Mouse (Mus musculus) gonadal fat pad, adult 2 months (tissue): ENCODE results near the gene Gm20388. TPM values are rescaled to one million over a fixed set of nuclear protein-coding genes. Genes with fewer than 3 reads are reported as not detected.

Experiments used
- DNase-seq: peaks from one replicate; pipeline ENCODE4 v3.0.0-alpha.2; 2012; ENCODE audit warnings: low read depth
- polyA plus RNA-seq: library from polyadenylated mRNA; depleted of rRNA; stranded (reverse); fragments of >200 nt; gene quantifications from 2 replicates; pipeline ENCODE4 v1.2.3, GENCODE M21; 2012

Gm20388 gene
- polyA plus RNA-seq, 1 experiment, result 119 TPM

GRCm38 (mm10) chr8:122457171-122457570, 2546.5 kb downstream of the Gm20388 start:
- DNase-seq, result no peak

- DNase-seq, result no peak
These were observed 2548.7 kb downstream of the Gm20388 start for GRCm38 (mm10) chr8:122459218-122459900.

- DNase-seq, result no peak
These were observed 2549.3 kb downstream of the Gm20388 start for GRCm38 (mm10) chr8:122459990-122460389.

GRCm38 (mm10) chr8:122460524-122461472, 2550.2 kb downstream of the Gm20388 start, which contains the start of gene Snai3:
Gene Snai3 (minus strand): TSS chr8:122460733.
- no peak for DNase-seq

GRCm38 (mm10) chr8:122461473-122462148, 2551.0 kb downstream of the Gm20388 start:
- DNase-seq, result peak; percentile 95

GRCm38 (mm10) chr8:122462510-122462909, 2551.9 kb downstream of the Gm20388 start:
- DNase-seq, result no peak

GRCm38 (mm10) chr8:122463651-122464640, 2553.3 kb downstream of the Gm20388 start:
- DNase-seq, result no peak

- no peak for DNase-seq
These were observed 2554.3 kb downstream of the Gm20388 start for GRCm38 (mm10) chr8:122464985-122465384.

GRCm38 (mm10) chr8:122467816-122468215, 2557.2 kb downstream of the Gm20388 start:
- no peak for DNase-seq

GRCm38 (mm10) chr8:122469407-122469806, 2558.8 kb downstream of the Gm20388 start:
- no peak for DNase-seq

GRCm38 (mm10) chr8:122469965-122470364, 2559.3 kb downstream of the Gm20388 start:
- DNase-seq, result no peak

GRCm38 (mm10) chr8:122470691-122471090, 2560.1 kb downstream of the Gm20388 start:
- no peak for DNase-seq

- no peak for DNase-seq
These were observed 2563.3 kb downstream of the Gm20388 start for GRCm38 (mm10) chr8:122473911-122474421.

- no peak for DNase-seq
These were observed 2564.4 kb downstream of the Gm20388 start for GRCm38 (mm10) chr8:122474951-122475560.

- no peak for DNase-seq
These were observed 2565.1 kb downstream of the Gm20388 start, which contains the start of the genes Rnf166 and Ctu2 for GRCm38 (mm10) chr8:122475580-122476320. Gene Rnf166 (minus strand): TSS chr8:122476064. Gene Ctu2 (plus strand): TSS chr8:122476143.

- no peak for DNase-seq
These were observed 2571.8 kb downstream of the Gm20388 start for GRCm38 (mm10) chr8:122482448-122482847.

GRCm38 (mm10) chr8:122483877-122484276, 2573.2 kb downstream of the Gm20388 start:
- no peak for DNase-seq

GRCm38 (mm10) chr8:122484831-122485230, 2574.2 kb downstream of the Gm20388 start:
- DNase-seq, result no peak

- no peak for DNase-seq
These were observed 2577.7 kb downstream of the Gm20388 start for GRCm38 (mm10) chr8:122488387-122488786.
